9 mouse cellular contexts compared by ENCODE assay signal in genomic region chr7:27337175-27337853, GRCm38 (mm10). TPM values are rescaled to one million over a fixed set of nuclear protein-coding genes. Genes with fewer than 3 reads are reported as not detected.
DNase-seq lines count a peak whose midpoint lies in the region; ATAC-seq and TF ChIP-seq lines count a peak whose summit lies in the region.
"Had no signal": no experiment of that assay in that cellular context is flagged by ENCODE, and none has a peak within 500 bp of the region (broad histone marks: within the 10 kb centered on the region; RNA-seq: fewer than 3 reads in every experiment).

TSS of gene Ltbp4 (minus strand) at chr7:27337692.

- peaks cover 7% of the 10 kb centered on the region; the same call in 1 of the 2 replicates for H3K79me2 ChIP-seq in MEL (ENCODE audit: control insufficient read depth, insufficient read depth, low read length, poor library complexity)

- H3K9me3 ChIP-seq in MEL (replicated peaks; ENCODE audit: insufficient read depth, low read length) = no peaks in the 10 kb centered on the region
- no peaks in the 10 kb centered on the region for H3K9me3 ChIP-seq in forebrain, embryonic 10.5 days

- TF ChIP-seq POLR2A in MEL (IDR thresholded peaks at IDR 0.05; ENCODE audit: control insufficient read depth in 1 of 2, insufficient read depth in 1 of 2, low read depth in 1 of 2, low read length in 2 of 2, poor library complexity in 1 of 2) = no peak

- peak within 1 kb of the TSS in 1 of 2 experiments; percentile 15; a peak in 1 of 4 replicates for H3K4me3 ChIP-seq in MEL (ENCODE audit: control insufficient read depth in 1 of 2, insufficient read depth in 1 of 2, low read depth in 2 of 2, low read length in 2 of 2)
- H3K4me3 ChIP-seq in forebrain, embryonic 10.5 days = peak within 1 kb of the TSS; percentile 64
- H3K4me3 ChIP-seq: erythroblast, embryonic 14.5 days had no signal

- WGBS in forebrain, embryonic 10.5 days = under 1% methylated on average over 36 of the region's 36 CpGs
- WGBS in large intestine, adult 2 months = 3% methylated on average over 36 of the region's 36 CpGs

- H3K36me3 ChIP-seq in MEL (ENCODE audit: control insufficient read depth in 1 of 2, insufficient read depth in 2 of 2, low read length in 2 of 2) = peaks cover 0 to 2% of the 10 kb centered on the region in 2 experiments; a peak in 2 of 4 replicates
- H3K36me3 ChIP-seq in forebrain, embryonic 10.5 days (replicated peaks) = peaks cover 12% of the 10 kb centered on the region

- TF ChIP-seq EP300 in MEL (IDR thresholded peaks at IDR 0.05; ENCODE audit: low read depth in 1 of 2, low read length in 2 of 2) = no peak

- H3K27me3 ChIP-seq in MEL (ENCODE audit: control insufficient read depth in 1 of 2, insufficient read depth in 2 of 2, low read length in 2 of 2) = no peaks in the 10 kb centered on the region; a peak in 1 of 4 replicates
- peaks cover 79% of the 10 kb centered on the region for H3K27me3 ChIP-seq in forebrain, embryonic 10.5 days (ENCODE audit: poor library complexity, severe bottlenecking)

- H3K9ac ChIP-seq in MEL (ENCODE audit: control insufficient read depth, low read depth, low read length, poor library complexity, severe bottlenecking) = peak within 1 kb of the TSS; percentile 19

- TF ChIP-seq RAD21 in MEL (IDR thresholded peaks at IDR 0.05; ENCODE audit: low read depth, low read length) = no peak

- ATAC-seq in cerebellum, adult (ENCODE audit: insufficient number of reproducible peaks, low FRiP score, low TSS enrichment) = no peak
- ATAC-seq in erythroblast, adult 5-6 weeks (replicated peaks; ENCODE audit: low FRiP score, poor library complexity, severe bottlenecking) = no peak

- intact Hi-C loops in heart, postnatal 14 days (cut with DNase I) = loop anchor here (2.0 to 5.0 kb wide), 4 partner anchors 109 to 350 kb away; partner anchors contain the start of genes Blvrb, Sptbn4 and Zfp607b

- H3K4me1 ChIP-seq in MEL (ENCODE audit: control insufficient read depth in 1 of 2, insufficient read depth in 2 of 2, low read length in 2 of 2) = peaks cover 0 to 13% of the 10 kb centered on the region in 2 experiments; a peak in 2 of 4 replicates
- peaks cover 57% of the 10 kb centered on the region for H3K4me1 ChIP-seq in forebrain, embryonic 10.5 days

- DNase-seq in A20 (ENCODE audit: low read depth, low spot score) (peak; percentile 82), MEL (ENCODE audit: low read depth, low spot score) (peak; percentile 65)
- peak; percentile 85 for DNase-seq in forebrain, embryonic 10.5 days (ENCODE audit: extremely low spot score, low spot score)
- peak in 1 of 2 experiments; percentile 24 for DNase-seq in heart, postnatal 14 days
- DNase-seq in large intestine, adult 2 months (ENCODE audit: low read depth, low spot score) = no peak
- DNase-seq in lung, postnatal 36 days = peak; percentile 67

- H3K27ac ChIP-seq in MEL (ENCODE audit: control insufficient read depth, low read depth, low read length) = no peak within 1 kb of the TSS
- peak within 1 kb of the TSS; percentile 85 for H3K27ac ChIP-seq in forebrain, embryonic 10.5 days

- no peak for TF ChIP-seq CTCF in MEL (IDR thresholded peaks at IDR 0.05 in 2 of 3, conservative IDR thresholded peaks at IDR 0.05 in 1 of 3; ENCODE audit: control insufficient read depth in 1 of 3, insufficient read depth in 1 of 3, low read depth in 2 of 3, low read length in 3 of 3, poor library complexity in 1 of 3, severe bottlenecking in 1 of 3)

TF ChIP-seq in MEL, 35 proteins besides CTCF, POLR2A, EP300 and RAD21:
- TF ChIP-seq USF2 (IDR thresholded peaks at IDR 0.05; ENCODE audit: borderline replicate concordance in 1 of 2, insufficient read depth in 1 of 2, low read depth in 1 of 2, low read length in 2 of 2) (no peak), CHD2 (IDR thresholded peaks at IDR 0.05; ENCODE audit: low read length) (no peak), MAX (IDR thresholded peaks at IDR 0.05; ENCODE audit: low read length) (no peak), JUND (IDR thresholded peaks at IDR 0.05; ENCODE audit: low read depth, low read length) (no peak), MYC (IDR thresholded peaks at IDR 0.05; ENCODE audit: low read depth, low read length) (no peak), TAL1 (IDR thresholded peaks at IDR 0.05; ENCODE audit: low read length) (no peak), E2F4 (IDR thresholded peaks at IDR 0.05; ENCODE audit: borderline replicate concordance, low read depth, low read length) (no peak)

RNA-seq across cellular contexts. Expression of gene Ltbp4, which starts in this region (rescaled TPM):
- total RNA-seq in MEL (2012; rRNA removed) = 2.2 and 2.9 TPM in 2 replicates
- 10 to 100 TPM in 1 of 2 experiments, not detected in 1; 14.2 TPM for polyA plus RNA-seq in MEL (2012; ENCODE audit: insufficient read depth in 1 of 2, insufficient read length in 2 of 2, low read depth in 1 of 2, low replicate concordance in 2 of 2, missing spikeins in 1 of 2)
- 8.5 and 11.1 TPM in 2 replicates for polyA plus RNA-seq in forebrain, embryonic 10.5 days (2016; fragmentation: Nextera tagmentation; extraction: Ambion mirVana)
- 100 to 1,000 TPM; 354 to 358 TPM for total RNA-seq in heart, postnatal 14 days (2021)
- polyA plus RNA-seq in large intestine, adult 2 months (2012; rRNA removed) = 71.2 and 75.4 TPM in 2 replicates
- total RNA-seq in erythroblast, adult 5-6 weeks (2015; ENCODE audit: low replicate concordance) = not detected in 2 replicates
- 1.2 TPM in 1 of 2 replicates, not detected in the other for total RNA-seq in erythroblast, adult 5-6 weeks (2017; ENCODE audit: low replicate concordance)

Comparison
In these comparisons a context has a peak if more than half of its experiments do, and no peak if none do; other contexts are left out.
1. RNA of gene Ltbp4 (total RNA-seq): 354 to 358 TPM in heart, postnatal 14 days; 2.2 to 2.9 TPM in MEL and 1.2 TPM in erythroblast, adult 5-6 weeks; every median in the first group is over 10 times any median in the second.